Mouse (Mus musculus) c-Kit-negative CD71-positive TER-119-positive erythroid progenitor cells, embryonic 14.5 days (primary cell): ENCODE data around the gene Tmem274.

ENCODE experiments used
- DNase-seq: peaks from one replicate; pipeline ENCODE4 v3.0.0-alpha.2; 2013; ENCODE audit warnings: low read depth, low spot score

The Tmem274 gene

DNA sequence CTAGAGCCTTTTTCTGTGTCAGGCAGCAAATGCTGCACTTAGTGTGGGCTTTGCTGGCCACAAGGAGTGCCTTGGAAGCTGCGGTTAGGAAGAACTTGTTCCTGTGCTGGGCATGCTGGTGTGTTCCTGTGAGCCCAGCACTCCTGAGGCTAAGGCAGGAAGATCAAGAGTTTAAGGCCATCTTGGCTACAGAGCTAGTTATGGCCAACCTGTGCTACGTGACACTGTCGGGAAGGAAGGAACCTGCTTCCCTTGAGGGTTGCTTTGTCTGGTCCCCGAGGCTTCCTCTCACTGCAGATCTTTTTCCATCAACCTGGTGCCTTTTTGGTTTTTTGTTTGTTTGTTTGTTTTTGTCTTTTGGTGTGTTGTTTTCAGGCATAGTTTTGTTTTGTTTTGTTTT is 48.0 kb downstream of the Tmem274 start:
- DNase-seq = no peak

DNA sequence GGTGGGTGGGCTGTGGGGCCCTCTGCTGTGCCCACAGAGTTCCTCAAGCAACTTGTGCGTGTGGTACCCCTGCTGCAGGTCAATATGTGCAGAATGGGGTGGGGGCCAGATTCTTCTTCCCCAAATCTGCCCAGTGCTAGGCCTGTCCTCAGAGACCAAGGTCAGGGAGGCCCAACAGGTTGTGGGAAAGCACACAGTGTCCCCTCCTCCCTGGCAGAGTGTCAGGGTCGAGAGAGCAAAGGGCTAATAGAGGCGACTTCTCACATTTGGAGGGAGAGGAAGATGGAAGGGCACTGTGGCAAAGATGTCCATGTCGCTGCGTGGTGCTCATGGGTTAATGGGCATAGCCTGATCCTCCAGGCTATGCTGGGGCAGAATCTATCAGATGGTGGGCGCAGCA is 48.6 kb downstream of the Tmem274 start:
- no peak for DNase-seq

DNA sequence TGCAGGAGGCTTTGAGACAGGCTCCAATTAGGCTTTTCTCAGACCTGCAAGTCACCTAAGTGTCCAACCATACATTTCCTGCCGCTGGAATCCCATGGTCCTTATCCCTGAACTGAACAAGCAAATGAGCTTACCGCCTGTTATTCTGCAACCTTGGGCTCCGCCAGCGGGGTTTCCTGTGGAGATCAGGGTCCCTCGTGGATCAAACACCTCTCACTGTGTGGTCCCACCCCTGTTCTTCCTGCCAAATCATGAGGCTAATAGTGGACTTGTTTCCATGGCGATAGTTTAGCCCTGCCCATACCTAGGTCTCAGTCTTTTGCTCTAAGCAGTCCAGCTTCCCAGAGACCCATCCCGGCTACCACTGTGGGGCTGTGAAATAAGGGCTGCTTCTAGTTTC is 49.2 kb downstream of the Tmem274 start:
- DNase-seq = no peak

DNA sequence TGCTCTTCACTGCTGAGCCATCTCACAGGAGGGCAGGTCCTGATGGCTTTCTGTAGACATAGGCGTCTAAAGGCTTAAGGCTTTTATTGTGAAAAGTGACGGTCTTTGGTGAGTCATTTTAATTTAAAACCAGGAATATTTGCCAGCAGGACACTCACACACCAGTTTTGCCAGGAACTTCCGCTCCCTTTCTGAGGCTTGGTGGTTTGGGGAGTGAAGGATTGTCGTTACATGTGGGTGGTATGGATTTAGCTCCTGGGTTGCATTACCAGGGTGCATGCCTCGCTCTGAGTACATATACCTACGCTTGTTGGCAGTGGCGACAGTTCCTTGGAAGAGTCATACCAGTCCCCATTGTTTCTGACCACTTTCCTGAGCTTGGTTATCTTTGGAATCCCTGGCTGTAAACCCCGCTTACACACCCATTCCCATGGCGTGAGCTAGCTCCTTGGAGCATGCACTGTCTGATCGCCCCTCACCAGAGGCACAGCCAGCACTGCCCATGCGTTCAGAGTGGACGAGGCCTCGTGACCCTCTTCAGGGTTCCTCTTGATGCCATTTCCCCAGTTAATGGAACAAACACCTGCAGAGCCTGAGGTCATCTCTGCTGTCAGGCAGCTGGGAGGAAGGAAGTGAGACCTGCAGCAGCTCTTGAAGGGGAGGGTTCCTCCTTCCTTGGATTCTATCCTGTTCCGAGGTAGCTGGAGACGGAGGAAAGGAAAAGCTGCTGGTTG is 50.6 kb downstream of the Tmem274 start:
- no peak for DNase-seq

DNA sequence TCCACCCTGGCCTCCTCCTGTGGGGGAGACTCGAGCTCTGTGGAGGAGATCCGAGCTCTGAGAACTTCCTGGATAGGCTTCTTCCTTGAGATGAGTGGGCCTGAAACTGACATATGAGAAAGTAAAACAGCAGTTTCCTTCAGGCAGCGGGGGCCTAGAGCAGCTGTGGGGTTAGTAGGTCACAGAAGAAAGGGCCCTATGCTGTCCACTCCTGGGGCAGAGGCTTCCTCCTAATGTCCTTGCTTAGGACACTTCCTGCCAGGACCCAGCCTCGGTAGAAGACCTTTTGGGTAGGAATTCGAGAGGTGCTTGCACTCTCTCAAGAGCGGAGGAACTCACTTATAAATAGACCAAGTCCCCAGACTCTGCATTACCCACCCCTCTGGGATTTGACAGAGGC is 52.5 kb downstream of the Tmem274 start:
- no peak for DNase-seq
